Mouse (Mus musculus) leukemia stem cell, adult 10-12 weeks (primary cell): ENCODE data around the gene Snx32. TPM values are rescaled to one million over a fixed set of nuclear protein-coding genes. Genes with fewer than 3 reads are reported as not detected.

ENCODE experiments used
- polyA plus RNA-seq: library from polyadenylated mRNA; stranded (reverse); fragments of >175 nt; gene quantifications from 2 replicates; pipeline ENCODE4 v1.2.3, GENCODE M21; 2012; ENCODE audit warnings: low replicate concordance

Gene Snx32
- 4.1 and 8.2 TPM in 2 replicates for polyA plus RNA-seq

GRCm38 (mm10) chr19:5510031-5511026 lies at the start of gene Snx32:
Snx32 (minus strand) TSS chr19:5510538.

GRCm38 (mm10) chr19:5503687-5504086 lies 6.7 kb downstream of the Snx32 start, which contains the start of gene 1700020D05Rik:
1700020D05Rik (minus strand) TSS chr19:5503787.

GRCm38 (mm10) chr19:5490313-5490897 lies 19.9 kb downstream of the Snx32 start, which contains the start of gene Cfl1:
Cfl1 (plus strand) TSS chr19:5490455.

GRCm38 (mm10) chr19:5487768-5488550 lies 22.4 kb downstream of the Snx32 start, which contains the start of gene Mus81:
Mus81 (minus strand) TSS chr19:5488402.

GRCm38 (mm10) chr19:5473720-5474119 lies 36.6 kb downstream of the Snx32 start, which contains the start of gene Efemp2:
Efemp2 (plus strand) TSS chr19:5473954.

GRCm38 (mm10) chr19:5468374-5468773 lies 42.0 kb downstream of the Snx32 start, which contains the start of gene Ctsw:
Ctsw (minus strand) TSS chr19:5468507.

GRCm38 (mm10) chr19:5460465-5460911 lies 49.9 kb downstream of the Snx32 start, which contains the start of gene Fibp:
Fibp (plus strand) TSS chr19:5460615.

GRCm38 (mm10) chr19:5457746-5458442 lies 52.4 kb downstream of the Snx32 start, which contains the start of gene Ccdc85b:
Ccdc85b (minus strand) TSS chr19:5457894.

GRCm38 (mm10) chr19:5447515-5448353 lies 62.6 kb downstream of the Snx32 start, which contains the start of gene Fosl1:
Fosl1 (plus strand) TSS chr19:5447547.

Other genes with a start within 250 kb of the Snx32 start
- gene Pacs1, start 237.4 kb downstream of the Snx32 start, polyA plus RNA-seq = 116 and 125 TPM in 2 replicates
- gene Sf3b2, start 215.1 kb downstream of the Snx32 start, polyA plus RNA-seq = 314 and 709 TPM in 2 replicates
- gene Gal3st3, start 212.2 kb downstream of the Snx32 start, polyA plus RNA-seq = 0.16 and 0.23 TPM in 2 replicates
- not detected in 2 replicates for gene Catsper1, start 174.8 kb downstream of the Snx32 start, polyA plus RNA-seq
- not detected in 2 replicates for gene Cst6, start 161.0 kb downstream of the Snx32 start, polyA plus RNA-seq
- 27.6 and 41.9 TPM in 2 replicates for gene Eif1ad, start 143.8 kb downstream of the Snx32 start, polyA plus RNA-seq
- gene Banf1, start 143.4 kb downstream of the Snx32 start, polyA plus RNA-seq = 57.6 and 104 TPM in 2 replicates
- 72.0 and 110 TPM in 2 replicates for gene Sart1, start 121.8 kb downstream of the Snx32 start, polyA plus RNA-seq
- not detected in 2 replicates for gene Tsga10ip, start 108.0 kb downstream of the Snx32 start, polyA plus RNA-seq
- gene Drap1, start 85.6 kb downstream of the Snx32 start, polyA plus RNA-seq = 179 and 311 TPM in 2 replicates
- gene AI837181, start 85.4 kb downstream of the Snx32 start, polyA plus RNA-seq = 69.5 and 77.3 TPM in 2 replicates
- gene Fosl1, start 63.0 kb downstream of the Snx32 start, polyA plus RNA-seq = 22.9 and 39.9 TPM in 2 replicates
- 11.4 and 13.8 TPM in 2 replicates for gene Ccdc85b, start 52.6 kb downstream of the Snx32 start, polyA plus RNA-seq
- gene Fibp, start 49.9 kb downstream of the Snx32 start, polyA plus RNA-seq = 11.1 and 197 TPM in 2 replicates
- gene Ctsw, start 42.0 kb downstream of the Snx32 start, polyA plus RNA-seq = 0.34 and 1.2 TPM in 2 replicates
- 0.91 and 1.5 TPM in 2 replicates for gene Efemp2, start 36.6 kb downstream of the Snx32 start, polyA plus RNA-seq
- gene Mus81, start 22.1 kb downstream of the Snx32 start, polyA plus RNA-seq = 58.4 and 60.0 TPM in 2 replicates
- gene Cfl1, start 20.1 kb downstream of the Snx32 start, polyA plus RNA-seq = 2,530 and 3,476 TPM in 2 replicates
- 0.35 and 0.47 TPM in 2 replicates for gene 1700020D05Rik, start 6.8 kb downstream of the Snx32 start, polyA plus RNA-seq
- gene Ovol1, start 50.1 kb upstream of the Snx32 start, polyA plus RNA-seq = not detected in 2 replicates
- 16.9 and 32.7 TPM in 2 replicates for gene Ap5b1, start 57.5 kb upstream of the Snx32 start, polyA plus RNA-seq
- gene Rnaseh2c, start 91.3 kb upstream of the Snx32 start, polyA plus RNA-seq = 248 and 435 TPM in 2 replicates
- 46.4 and 73.1 TPM in 2 replicates for gene Kat5, start 99.7 kb upstream of the Snx32 start, polyA plus RNA-seq
- gene Rela, start 126.9 kb upstream of the Snx32 start, polyA plus RNA-seq = 61.2 and 268 TPM in 2 replicates
- 361 and 570 TPM in 2 replicates for gene Sipa1, start 153.2 kb upstream of the Snx32 start, polyA plus RNA-seq
- gene Map3k11, start 178.2 kb upstream of the Snx32 start, polyA plus RNA-seq = 157 and 178 TPM in 2 replicates
- gene Pcnx3, start 178.4 kb upstream of the Snx32 start, polyA plus RNA-seq = 468 and 751 TPM in 2 replicates
- 1.1 and 3.7 TPM in 2 replicates for gene Kcnk7, start 193.8 kb upstream of the Snx32 start, polyA plus RNA-seq
- 268 and 413 TPM in 2 replicates for gene Ehbp1l1, start 215.8 kb upstream of the Snx32 start, polyA plus RNA-seq
- gene Fam89b, start 219.1 kb upstream of the Snx32 start, polyA plus RNA-seq = 41.3 and 119 TPM in 2 replicates
- gene Ltbp3, start 230.4 kb upstream of the Snx32 start, polyA plus RNA-seq = 2.3 and 4.5 TPM in 2 replicates